Mouse (Mus musculus) E14TG2a.4 (cell line): ENCODE measurements around the gene Ahnak2.

Source experiments
- H3K27me3 ChIP-seq: 2 replicates; pipeline ENCODE4 v1.6.1; 2014; ENCODE audit warnings: low read length, control low read depth; ENCODE audit not compliant: insufficient read depth
- H3K36me3 ChIP-seq: 2 replicates; pipeline ENCODE4 v1.6.1; 2014; ENCODE audit warnings: low read length, control low read depth; ENCODE audit not compliant: insufficient read depth
- H3K4me1 ChIP-seq: replicated peaks from 2 replicates; pipeline ENCODE4 v1.6.1; 2014; ENCODE audit warnings: low read depth, low read length, control low read depth
- H3K4me3 ChIP-seq: replicated peaks from 2 replicates; pipeline ENCODE4 v1.5.1; 2014; ENCODE audit warnings: mild to moderate bottlenecking, low read length
- H3K9me3 ChIP-seq: 2 replicates; pipeline ENCODE4 v1.6.1; 2014; ENCODE audit warnings: low read length, control low read depth
- CTCF ChIP-seq: conservative IDR thresholded peaks from 2 replicates; pipeline ENCODE4 v1.5.1; 2014; ENCODE audit warnings: low read length
- NANOG ChIP-seq: IDR thresholded peaks from 2 replicates; pipeline ENCODE4 v1.6.1; 2014; ENCODE audit warnings: borderline replicate concordance, low read length, mixed read lengths
- POU5F1 ChIP-seq: IDR thresholded peaks from 2 replicates; pipeline ENCODE4 v1.6.1; 2014; ENCODE audit warnings: low read length, borderline replicate concordance

Ahnak2 gene

GRCm38 (mm10) chr12:112747606-112747970 lies 54.9 kb downstream of the Ahnak2 start:
- TF ChIP-seq NANOG = no peak
- TF ChIP-seq CTCF = no peak
- TF ChIP-seq POU5F1 = no peak
- Histone ChIP-seq H3K36me3 (peaks cover 23% of the 10 kb centered on the region), H3K27me3 (0 out of 2 replicates have a peak, but pooled peaks cover 8% of the 10 kb centered on the region), H3K9me3 (no peaks in the 10 kb centered on the region), H3K4me3 (no peak overlapping the region), H3K4me1 (peaks cover 33% of the 10 kb centered on the region)

GRCm38 (mm10) chr12:112746808-112747605 lies 55.5 kb downstream of the Ahnak2 start:
- 0 out of 2 replicates have a peak, but pooled peaks cover 8% of the 10 kb centered on the region for H3K27me3 ChIP-seq
- H3K36me3 ChIP-seq = peaks cover 27% of the 10 kb centered on the region
- H3K9me3 ChIP-seq = no peaks in the 10 kb centered on the region
- peaks cover 36% of the 10 kb centered on the region for H3K4me1 ChIP-seq
- H3K4me3 ChIP-seq = no peak overlapping the region
- peak; percentile 31 for TF ChIP-seq CTCF
- TF ChIP-seq POU5F1 = no peak

- H3K9me3 ChIP-seq = no peaks in the 10 kb centered on the region
- H3K27me3 ChIP-seq = 0 out of 2 replicates have a peak, but pooled peaks cover 8% of the 10 kb centered on the region
- H3K36me3 ChIP-seq = peaks cover 33% of the 10 kb centered on the region
- TF ChIP-seq CTCF = no peak
- no peak for TF ChIP-seq NANOG
- no peak for TF ChIP-seq POU5F1
- H3K4me3 ChIP-seq = no peak overlapping the region
- H3K4me1 ChIP-seq = peaks cover 40% of the 10 kb centered on the region
Observed at GRCm38 (mm10) chr12:112746461-112746807, 56.0 kb downstream of the Ahnak2 start.

- Histone ChIP-seq H3K4me1 (peaks cover 43% of the 10 kb centered on the region), H3K9me3 (no peaks in the 10 kb centered on the region), H3K4me3 (no peak overlapping the region), H3K36me3 (peaks cover 39% of the 10 kb centered on the region), H3K27me3 (0 out of 2 replicates have a peak, but pooled peaks cover 1% of the 10 kb centered on the region)
- TF ChIP-seq POU5F1 (no peak), CTCF (no peak), NANOG (no peak)
Observed at GRCm38 (mm10) chr12:112745716-112746115, 56.7 kb downstream of the Ahnak2 start.

GRCm38 (mm10) chr12:112744891-112745580 lies 57.4 kb downstream of the Ahnak2 start:
- Histone ChIP-seq H3K36me3 (peaks cover 46% of the 10 kb centered on the region), H3K4me3 (no peak overlapping the region), H3K27me3 (no peaks in the 10 kb centered on the region), H3K9me3 (no peaks in the 10 kb centered on the region), H3K4me1 (peaks cover 48% of the 10 kb centered on the region)
- no peak for TF ChIP-seq POU5F1
- no peak for TF ChIP-seq NANOG
- no peak for TF ChIP-seq CTCF

DNA sequence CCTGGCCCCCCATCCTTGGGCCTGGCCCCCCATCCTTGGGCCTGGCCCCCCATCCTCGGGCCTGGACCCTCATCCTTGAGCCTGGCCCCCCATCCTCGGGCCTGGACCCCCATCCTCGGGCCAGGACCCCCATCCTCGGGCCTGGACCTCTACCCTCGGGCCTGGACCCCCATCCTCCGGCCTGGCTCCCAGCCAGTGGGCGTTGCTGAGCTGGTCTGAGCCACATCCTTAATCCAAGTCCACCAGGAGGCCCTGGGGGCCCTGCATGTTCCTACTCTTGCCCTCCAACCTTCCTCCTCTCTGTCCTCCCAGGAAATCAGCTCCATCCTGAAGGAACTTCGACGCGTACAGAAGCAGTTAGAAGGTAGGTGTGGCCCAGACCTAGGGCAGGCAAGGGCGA lies 58.2 kb downstream of the Ahnak2 start:
- H3K4me1 ChIP-seq = peaks cover 53% of the 10 kb centered on the region
- TF ChIP-seq NANOG (no peak), POU5F1 (no peak), CTCF (no peak)

GRCm38 (mm10) chr12:112743168-112743975 lies 59.1 kb downstream of the Ahnak2 start:
- Histone ChIP-seq H3K4me3 (peak overlapping the region; percentile 37), H3K9me3 (no peaks in the 10 kb centered on the region), H3K36me3 (peaks cover 62% of the 10 kb centered on the region), H3K27me3 (no peaks in the 10 kb centered on the region), H3K4me1 (peaks cover 61% of the 10 kb centered on the region)
- TF ChIP-seq POU5F1 (no peak), CTCF (peak; percentile 84), NANOG (no peak)

More for the DNA sequence above, 58.2 kb downstream of the Ahnak2 start:
- Histone ChIP-seq H3K36me3 (peaks cover 54% of the 10 kb centered on the region), H3K27me3 (no peaks in the 10 kb centered on the region), H3K4me3 (no peak overlapping the region), H3K9me3 (no peaks in the 10 kb centered on the region)

DNA sequence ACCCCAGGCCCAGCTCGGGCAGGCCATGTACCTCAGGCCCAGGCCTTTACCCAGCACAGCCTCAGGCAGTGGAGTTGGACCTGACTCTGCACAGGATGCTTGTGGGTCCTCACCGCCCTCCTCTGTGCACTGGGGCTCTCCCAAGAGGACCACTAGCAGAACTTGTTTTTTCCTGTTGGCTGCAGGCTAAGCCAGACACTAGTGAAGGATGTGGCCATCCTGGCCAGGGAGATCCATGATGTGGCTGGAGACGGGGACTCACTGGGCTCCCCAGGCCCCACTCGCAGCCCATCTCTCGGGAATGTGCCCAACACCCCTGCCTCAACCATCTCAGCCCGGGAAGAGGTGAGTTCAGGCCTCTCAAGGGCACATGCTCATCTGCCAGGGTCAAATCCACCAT lies 59.7 kb downstream of the Ahnak2 start:
- Histone ChIP-seq H3K4me3 (peak overlapping the region; percentile 37), H3K9me3 (no peaks in the 10 kb centered on the region), H3K4me1 (peaks cover 67% of the 10 kb centered on the region), H3K27me3 (no peaks in the 10 kb centered on the region), H3K36me3 (peaks cover 67% of the 10 kb centered on the region)
- TF ChIP-seq NANOG (no peak), POU5F1 (no peak), CTCF (no peak)
